Mouse (Mus musculus) CH12.LX (cell line): ENCODE data around the gene Hemgn. TPM values are rescaled to one million over a fixed set of nuclear protein-coding genes. Genes with fewer than 3 reads are reported as not detected.

Source experiments
- polyA plus RNA-seq: library from polyadenylated mRNA; unstranded; fragments of >175 nt; gene quantifications from 2 replicates; pipeline ENCODE4 v1.2.1, GENCODE M21; 2012; ENCODE audit warnings: low read depth; ENCODE audit not compliant: insufficient read length
- total RNA-seq, 2 experiments: library from RNA; depleted of rRNA; stranded (reverse); fragments of 300-350 nt in 1 of 2; fragments of >200 nt in 1 of 2; gene quantifications; 2 replicates each; pipeline ENCODE4 v1.2.3; 2012 to 2014

The Hemgn gene
- total and polyA plus RNA-seq, 3 experiments = not detected

Other genes starting within 250 kb of the Hemgn start
- 11.2 and 13.9 TPM in 2 replicates for gene Xpa, start 217.2 kb downstream of the Hemgn start, total RNA-seq (2012; rRNA removed)
- gene Xpa, start 217.2 kb downstream of the Hemgn start, total RNA-seq (2014; rRNA removed) = 13.8 and 16.2 TPM in 2 replicates
- 28.8 and 34.0 TPM in 2 replicates for gene Xpa, start 217.2 kb downstream of the Hemgn start, polyA plus RNA-seq
- gene Foxe1, start 69.9 kb downstream of the Hemgn start, total RNA-seq (2012; rRNA removed) = not detected in 2 replicates
- gene Foxe1, start 69.9 kb downstream of the Hemgn start, total RNA-seq (2014; rRNA removed) = not detected in 2 replicates
- not detected in 2 replicates for gene Foxe1, start 69.9 kb downstream of the Hemgn start, polyA plus RNA-seq
- gene Trmo, start 24.1 kb downstream of the Hemgn start, total RNA-seq (2012; rRNA removed) = 17.5 and 18.8 TPM in 2 replicates
- 24.1 and 27.0 TPM in 2 replicates for gene Trmo, start 24.1 kb downstream of the Hemgn start, total RNA-seq (2014; rRNA removed)
- gene Trmo, start 24.1 kb downstream of the Hemgn start, polyA plus RNA-seq = 10.9 and 15.4 TPM in 2 replicates
- gene Anp32b, start 37.4 kb upstream of the Hemgn start, total RNA-seq (2012; rRNA removed) = 37.5 and 45.2 TPM in 2 replicates
- 22.9 and 29.4 TPM in 2 replicates for gene Anp32b, start 37.4 kb upstream of the Hemgn start, total RNA-seq (2014; rRNA removed)
- 864 and 1,039 TPM in 2 replicates for gene Anp32b, start 37.4 kb upstream of the Hemgn start, polyA plus RNA-seq
- 103 and 119 TPM in 2 replicates for gene Nans, start 75.7 kb upstream of the Hemgn start, total RNA-seq (2012; rRNA removed)
- 140 and 150 TPM in 2 replicates for gene Nans, start 75.7 kb upstream of the Hemgn start, total RNA-seq (2014; rRNA removed)
- 127 and 173 TPM in 2 replicates for gene Nans, start 75.7 kb upstream of the Hemgn start, polyA plus RNA-seq
- gene Trim14, start 122.6 kb upstream of the Hemgn start, total RNA-seq (2012; rRNA removed) = 24.4 and 26.5 TPM in 2 replicates
- gene Trim14, start 122.6 kb upstream of the Hemgn start, total RNA-seq (2014; rRNA removed) = 11.6 and 13.8 TPM in 2 replicates
- 26.0 and 35.4 TPM in 2 replicates for gene Trim14, start 122.6 kb upstream of the Hemgn start, polyA plus RNA-seq
- gene Coro2a, start 188.7 kb upstream of the Hemgn start, total RNA-seq (2012; rRNA removed) = 71.4 and 129 TPM in 2 replicates
- gene Coro2a, start 188.7 kb upstream of the Hemgn start, total RNA-seq (2014; rRNA removed) = 23.3 and 24.6 TPM in 2 replicates
- gene Coro2a, start 188.7 kb upstream of the Hemgn start, polyA plus RNA-seq = 152 and 223 TPM in 2 replicates
- gene Tbc1d2, start 236.7 kb upstream of the Hemgn start, total RNA-seq (2012; rRNA removed) = 0.59 and 1.1 TPM in 2 replicates
- gene Tbc1d2, start 236.7 kb upstream of the Hemgn start, total RNA-seq (2014; rRNA removed) = 0.12 TPM in 2 replicates
- gene Tbc1d2, start 236.7 kb upstream of the Hemgn start, polyA plus RNA-seq = 0.27 and 0.29 TPM in 2 replicates